Mouse (Mus musculus): Measurements from ENCODE around the gene Ikbkg.
A peak's percentile ranks its signal among the peaks of the same experiment; 100 is the strongest.
"Not testable (repeated sequence)": the region's sequence is repeated elsewhere in the genome, so short reads cannot be mapped to it uniquely, and the experiment has no call there.

The Ikbkg gene

GRCm38 (mm10) chrX:74451157-74451912 lies 58.2 kb downstream of the Ikbkg start:
- DNase-seq: no peak

GRCm38 (mm10) chrX:74452773-74453172 lies 59.7 kb downstream of the Ikbkg start:
- DNase-seq: peak; percentile 36

GRCm38 (mm10) chrX:74481349-74481885 lies 88.3 kb downstream of the Ikbkg start, which contains the start of gene Gm6880:
Gm6880 (minus strand) TSS chrX:74481399.
- DNase-seq: not testable (repeated sequence)

GRCm38 (mm10) chrX:74497131-74497530 lies 104.0 kb downstream of the Ikbkg start:
- DNase-seq: no peak
